Mouse (Mus musculus) megakaryocyte, embryonic 14.5 days (primary cell): ENCODE measurements at regions not wholly inside any gene's neighbourhood (a gene's known extent, or its start where the extent isn't known, plus 50 kb on each side); places are given as distances from the start of the nearest gene placed in this dataset.

ENCODE experiments used
- H3K27me3 ChIP-seq: replicated peaks from 2 replicates; pipeline ENCODE3; 2012; ENCODE audit warnings: inconsistent platforms
- H3K36me3 ChIP-seq: replicated peaks from 2 replicates; pipeline ENCODE3; 2012; ENCODE audit warnings: low read length, inconsistent platforms, mixed read lengths
- H3K4me1 ChIP-seq: 2 replicates; pipeline ENCODE4 v1.6.1; 2012; ENCODE audit warnings: inconsistent platforms
- H3K4me3 ChIP-seq: replicated peaks from 2 replicates; pipeline ENCODE3; 2012; ENCODE audit warnings: moderate library complexity, mild to moderate bottlenecking, inconsistent platforms
- H3K9me3 ChIP-seq: 2 replicates; pipeline ENCODE4 v1.6.1; 2012; ENCODE audit warnings: inconsistent platforms
- FLI1 ChIP-seq: IDR thresholded peaks from 2 replicates; pipeline ENCODE4 v1.6.1; 2012; ENCODE audit warnings: low read length, inconsistent platforms, mixed read lengths
- GATA1 ChIP-seq: IDR thresholded peaks from 3 replicates; pipeline ENCODE4 v1.6.1; 2012; ENCODE audit warnings: mixed read lengths, low read length, inconsistent platforms, borderline replicate concordance

- Histone ChIP-seq H3K4me3 (no peak overlapping the region), H3K36me3 (no peaks in the 10 kb centered on the region), H3K9me3 (no peaks in the 10 kb centered on the region), H3K4me1 (peaks cover 71% of the 10 kb centered on the region), H3K27me3 (peaks cover 46% of the 10 kb centered on the region)
- TF ChIP-seq GATA1, result no peak
- TF ChIP-seq FLI1, result no peak
These were observed 152.4 kb upstream of the Haao start for GRCm38 (mm10) chr17:84000115-84000514.

DNA sequence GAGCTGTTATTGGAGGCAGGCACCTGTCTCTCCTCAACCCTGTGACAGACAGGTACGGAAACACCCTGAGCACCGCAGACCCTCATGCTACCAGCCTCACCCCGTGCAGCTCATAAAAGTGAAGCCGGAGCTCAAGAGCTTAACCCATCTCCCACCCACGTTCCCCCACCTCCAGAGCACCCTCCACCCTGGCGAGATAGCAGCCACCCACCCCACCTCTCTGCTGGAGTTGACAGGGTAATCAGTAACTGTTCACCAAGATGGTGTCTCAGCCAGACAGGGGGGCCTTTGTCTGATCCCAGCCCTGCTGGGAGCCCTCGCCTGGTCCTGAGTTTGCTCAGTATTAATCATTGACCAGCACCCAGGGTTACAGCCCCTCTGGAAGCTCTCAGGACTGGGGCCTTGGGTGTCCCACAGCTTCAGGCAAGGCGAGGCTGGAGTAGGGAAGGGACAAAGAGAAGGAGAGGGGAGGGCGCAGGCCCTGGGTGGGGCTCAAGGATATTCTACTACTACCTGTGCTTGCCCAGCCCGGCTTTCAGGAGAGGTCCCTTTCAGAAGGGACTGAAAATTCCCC lies 151.3 kb upstream of the Haao start:
- TF ChIP-seq GATA1 (no peak), FLI1 (no peak)
- H3K9me3 ChIP-seq, result no peaks in the 10 kb centered on the region
- H3K4me1 ChIP-seq, result peaks cover 71% of the 10 kb centered on the region
- H3K4me3 ChIP-seq, result no peak overlapping the region
- H3K36me3 ChIP-seq, result no peaks in the 10 kb centered on the region
- peaks cover 42% of the 10 kb centered on the region for H3K27me3 ChIP-seq

- Histone ChIP-seq H3K4me1 (peaks cover 71% of the 10 kb centered on the region), H3K9me3 (no peaks in the 10 kb centered on the region), H3K27me3 (peaks cover 42% of the 10 kb centered on the region), H3K4me3 (no peak overlapping the region), H3K36me3 (no peaks in the 10 kb centered on the region)
- TF ChIP-seq FLI1, result no peak
- no peak for TF ChIP-seq GATA1
These were observed 150.6 kb upstream of the Haao start for GRCm38 (mm10) chr17:83998341-83998740.

GRCm38 (mm10) chr17:83997778-83998177 lies 150.0 kb upstream of the Haao start:
- peak overlapping the region; percentile 56 for H3K4me3 ChIP-seq
- TF ChIP-seq FLI1 (no peak), GATA1 (no peak)
- no peaks in the 10 kb centered on the region for H3K9me3 ChIP-seq
- peaks cover 71% of the 10 kb centered on the region for H3K4me1 ChIP-seq
- no peaks in the 10 kb centered on the region for H3K36me3 ChIP-seq
- peaks cover 42% of the 10 kb centered on the region for H3K27me3 ChIP-seq

DNA sequence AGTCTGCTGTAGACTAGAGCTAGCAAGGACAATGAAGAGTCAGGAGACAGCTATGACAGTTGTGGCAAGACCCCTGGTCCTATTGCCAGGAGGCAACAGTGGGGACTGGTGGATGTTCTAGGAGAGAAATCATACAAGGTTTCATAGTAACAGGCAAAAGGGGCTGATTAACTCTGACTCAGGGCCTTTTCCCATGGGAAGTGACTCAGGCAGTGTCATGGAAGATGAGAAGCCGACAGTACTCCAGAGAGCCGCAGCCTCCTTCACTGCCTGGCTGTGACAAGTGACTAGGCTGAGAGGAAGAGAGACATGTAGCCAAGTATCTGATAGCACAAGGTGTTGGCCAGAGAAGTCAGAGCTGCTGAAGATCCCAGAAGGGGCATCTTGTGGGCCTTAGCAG lies 145.3 kb upstream of the Haao start:
- no peaks in the 10 kb centered on the region for H3K36me3 ChIP-seq
- H3K27me3 ChIP-seq, result peaks cover 3% of the 10 kb centered on the region
- H3K4me3 ChIP-seq, result peak overlapping the region; percentile 86
- peaks cover 93% of the 10 kb centered on the region for H3K4me1 ChIP-seq
- TF ChIP-seq GATA1, result no peak
- no peaks in the 10 kb centered on the region for H3K9me3 ChIP-seq

DNA sequence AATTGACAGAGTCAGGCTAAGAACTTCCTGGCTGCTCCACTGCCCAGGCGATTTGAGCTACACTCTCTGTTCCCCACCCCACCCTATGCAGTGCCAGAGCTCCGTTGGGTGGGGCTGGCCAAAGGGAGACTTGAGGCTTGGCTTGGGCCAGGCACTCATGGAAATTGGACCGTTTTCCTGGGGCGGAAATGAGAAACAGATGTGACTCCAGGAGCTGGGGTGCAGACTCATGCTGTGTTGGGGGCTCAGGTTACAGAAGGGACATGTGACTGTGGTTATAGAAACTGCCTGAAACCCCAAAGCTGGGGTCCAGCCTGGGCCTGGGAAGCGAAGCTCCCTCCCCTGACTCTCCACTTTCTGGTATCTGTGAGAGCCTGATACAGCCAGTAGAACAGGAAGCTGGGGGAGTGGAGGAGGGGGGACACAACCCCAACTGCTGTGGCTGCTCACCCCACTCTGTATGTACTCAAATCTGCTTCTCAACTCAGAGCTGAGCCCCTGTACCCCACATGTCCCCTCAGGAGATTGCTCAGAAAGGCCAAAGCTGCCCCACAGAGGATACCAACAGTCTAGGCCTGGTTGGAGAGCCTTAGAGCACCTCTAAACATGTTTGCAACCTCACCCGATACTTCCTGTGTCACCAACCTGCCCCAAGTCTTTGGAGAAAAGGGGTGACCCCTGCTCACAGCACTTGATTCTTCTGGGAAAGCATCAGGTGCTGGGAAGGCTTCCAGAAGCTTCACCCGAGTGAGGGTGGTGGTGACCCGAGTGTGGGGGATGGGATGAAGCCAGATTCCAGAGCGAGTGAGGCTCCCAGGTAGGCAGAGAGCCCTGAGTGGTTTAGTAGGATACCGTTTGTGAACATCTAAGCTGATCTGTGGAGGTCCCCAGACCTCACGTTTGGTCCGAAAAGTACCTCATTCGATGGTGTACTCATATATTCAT lies 142.9 kb upstream of the Haao start:
- TF ChIP-seq FLI1, result no peak
- peak; percentile 69; the same call in 2 of the 3 replicates for TF ChIP-seq GATA1
- Histone ChIP-seq H3K9me3 (no peaks in the 10 kb centered on the region), H3K36me3 (no peaks in the 10 kb centered on the region), H3K4me1 (peaks cover 94% of the 10 kb centered on the region), H3K27me3 (no peaks in the 10 kb centered on the region), H3K4me3 (peak overlapping the region; percentile 64)

GRCm38 (mm10) chr17:83988897-83989296 lies 141.1 kb upstream of the Haao start:
- Histone ChIP-seq H3K9me3 (peaks cover 5% of the 10 kb centered on the region), H3K27me3 (no peaks in the 10 kb centered on the region), H3K4me1 (peaks cover 99% of the 10 kb centered on the region), H3K4me3 (peak overlapping the region; percentile 9), H3K36me3 (peaks cover 5% of the 10 kb centered on the region)
- TF ChIP-seq GATA1 (no peak), FLI1 (no peak)

- peak overlapping the region; percentile 26 for H3K4me3 ChIP-seq
- H3K4me1 ChIP-seq, result peaks cover 97% of the 10 kb centered on the region
- no peak for TF ChIP-seq FLI1
- no peak for TF ChIP-seq GATA1
- no peaks in the 10 kb centered on the region for H3K27me3 ChIP-seq
- H3K9me3 ChIP-seq, result peaks cover 6% of the 10 kb centered on the region
- peaks cover 6% of the 10 kb centered on the region for H3K36me3 ChIP-seq
These were observed 140.4 kb upstream of the Haao start for GRCm38 (mm10) chr17:83988165-83988564.

DNA sequence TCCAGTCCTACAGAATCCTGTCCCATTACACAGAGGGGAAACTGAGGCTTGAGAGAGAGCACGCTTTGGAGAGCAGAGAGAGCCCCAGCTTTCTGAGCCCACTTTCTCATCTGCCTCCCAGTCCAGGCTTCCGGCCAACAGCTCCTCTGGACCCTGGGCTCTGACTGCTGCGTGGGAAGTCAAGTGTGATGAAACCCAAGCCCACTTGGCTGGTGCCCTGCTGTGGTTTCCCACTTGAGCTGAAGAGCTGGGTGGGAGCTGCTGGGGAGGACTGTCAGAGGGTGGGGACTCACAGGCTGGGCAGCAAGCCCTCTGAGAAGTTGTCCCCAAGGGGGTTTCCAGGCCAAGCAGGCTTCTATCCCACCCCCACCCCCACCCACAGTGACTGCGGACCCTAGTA lies 139.9 kb upstream of the Haao start:
- Histone ChIP-seq H3K4me1 (peaks cover 97% of the 10 kb centered on the region), H3K9me3 (peaks cover 6% of the 10 kb centered on the region), H3K36me3 (peaks cover 6% of the 10 kb centered on the region), H3K4me3 (no peak overlapping the region), H3K27me3 (no peaks in the 10 kb centered on the region)
- TF ChIP-seq GATA1 (no peak), FLI1 (no peak)
